Mouse (Mus musculus): Measurements from ENCODE around the gene Ccz1.

Ccz1 gene

DNA sequence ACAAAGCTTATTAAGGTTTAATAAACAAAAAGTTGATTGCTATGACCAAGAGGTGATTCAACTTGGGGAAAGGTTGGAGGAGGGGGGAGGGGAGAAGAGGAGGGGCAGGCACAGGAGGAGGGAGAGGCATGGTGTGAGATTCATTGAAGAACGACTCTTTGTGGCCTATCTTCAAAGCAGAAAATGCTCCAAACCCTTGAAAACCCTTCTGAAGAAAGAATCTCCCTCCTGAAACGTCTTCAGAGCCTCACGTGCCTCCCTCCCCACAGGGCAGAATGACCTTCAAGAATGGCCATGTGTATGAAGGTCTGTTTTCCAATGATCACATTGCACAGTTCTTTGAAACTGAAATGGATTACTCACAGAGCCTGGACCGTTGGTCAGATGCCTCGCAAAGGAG is 64.7 kb downstream of the Ccz1 start:
- in situ Hi-C loops (cut with MboI; ENCODE audit: low sequenced_read_pairs) = no loop called here

- in situ Hi-C loops (cut with MboI; ENCODE audit: low sequenced_read_pairs) = no loop called here
Measured at GRCm38 (mm10) chr5:143948361-143948760, 66.3 kb downstream of the Ccz1 start.

DNA sequence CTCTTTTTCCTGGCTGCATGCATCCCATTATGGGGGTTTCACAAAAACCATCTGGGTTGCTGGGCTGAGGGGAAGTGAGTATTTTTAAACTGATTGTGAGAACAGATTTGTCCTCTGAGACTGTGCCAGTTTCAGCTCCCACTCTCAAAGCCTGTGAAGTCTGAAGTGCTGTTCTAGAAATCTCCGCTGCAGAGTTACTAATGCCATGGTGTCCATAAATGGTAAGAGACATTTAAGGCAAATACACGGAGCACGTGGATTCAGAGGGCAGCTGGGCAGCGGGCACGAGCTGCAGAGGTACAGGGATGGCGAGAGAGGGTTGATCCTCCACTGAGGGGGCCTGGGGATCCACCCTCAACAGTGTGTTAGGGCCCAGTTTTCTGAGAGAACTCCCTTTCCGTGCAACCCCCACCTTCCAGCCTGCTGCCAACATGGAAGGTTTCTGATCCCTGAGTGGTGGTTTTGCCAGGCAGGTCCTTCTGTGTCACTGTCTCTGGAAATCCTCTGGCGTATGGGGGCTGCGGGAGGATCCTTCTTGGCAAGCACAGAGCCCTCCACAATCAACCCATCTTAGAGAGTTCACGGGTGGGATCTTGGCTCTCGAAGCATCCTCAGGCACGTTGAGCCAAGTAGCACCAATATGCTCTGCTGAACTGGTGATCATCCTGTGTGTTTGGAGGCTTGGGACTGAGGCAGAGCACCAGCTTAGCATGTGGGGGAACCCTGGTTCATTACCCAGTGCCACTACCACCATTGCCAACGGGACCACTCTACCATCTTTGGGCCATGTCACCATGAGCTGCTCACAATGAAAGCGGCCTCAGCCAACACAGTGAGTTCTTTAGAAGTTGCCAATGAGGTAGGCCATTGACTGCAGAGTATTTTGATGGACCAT is 71.2 kb downstream of the Ccz1 start:
- in situ Hi-C loops (cut with MboI; ENCODE audit: low sequenced_read_pairs) = no loop called here

DNA sequence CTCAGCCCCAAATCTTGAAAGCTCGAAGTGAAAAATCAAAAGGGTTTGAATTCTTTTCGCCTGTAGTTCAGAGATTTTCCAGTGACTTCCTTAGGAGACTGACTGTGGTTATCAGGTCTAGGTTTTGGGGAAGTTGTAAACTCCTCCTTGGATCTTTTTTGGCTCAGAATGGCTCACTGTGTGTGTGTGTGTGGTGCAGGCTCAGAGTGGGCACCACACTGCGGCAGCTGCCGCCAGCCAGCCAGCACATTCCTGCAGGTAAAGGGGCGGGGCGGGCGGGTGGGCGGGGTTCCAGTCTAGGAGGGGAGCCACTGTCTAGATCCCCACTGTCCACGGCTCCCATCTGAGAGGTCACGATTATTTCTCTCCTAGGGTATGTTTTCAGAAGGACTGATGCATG is 73.1 kb downstream of the Ccz1 start:
- in situ Hi-C loops (cut with MboI; ENCODE audit: low sequenced_read_pairs) = no loop called here
